Mouse (Mus musculus) T-helper 2 cell (primary cell): ENCODE measurements around the gene Tac4.

Experiments
- in situ Hi-C: fragments of 300-600 bp; cut with MboI, MseI; formaldehyde crosslinking; loops from one replicate; pipeline ENCODE4 v1.15.1; 2025; ENCODE audit warnings: high pct_unique_total_duplicates

The Tac4 gene

DNA sequence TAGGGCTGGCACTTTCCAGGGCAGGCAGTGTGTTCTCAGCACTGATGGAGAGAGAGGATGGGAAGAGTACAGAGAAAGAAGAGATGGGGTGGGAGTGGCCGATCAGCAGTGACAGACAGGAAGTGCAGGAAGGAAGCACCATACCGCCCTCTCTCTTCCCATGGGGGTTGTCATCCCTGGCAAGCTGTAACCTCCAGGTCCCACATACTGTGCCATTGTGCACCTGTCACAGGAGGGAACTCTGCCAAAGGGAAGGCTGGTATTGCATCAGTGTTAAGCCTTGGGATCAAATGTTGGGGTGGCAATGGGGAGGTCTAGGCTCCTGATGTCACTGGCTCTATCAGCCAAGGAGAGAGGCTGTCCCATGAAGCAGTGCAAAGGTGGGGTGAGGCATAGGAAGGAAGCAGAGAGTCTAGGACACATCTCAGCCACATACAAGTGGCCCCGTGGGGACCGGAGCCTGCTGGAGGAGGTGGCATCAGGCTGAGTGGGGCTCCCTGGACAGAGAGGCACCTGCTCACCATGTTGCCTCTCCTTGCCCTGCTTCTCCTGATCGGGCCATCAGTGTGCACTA lies at the start of gene Tac4:
Gene Tac4, plus strand, starts transcription at position 352 of the 574 bp plus-strand sequence.
- in situ Hi-C loops: no loop called here

DNA sequence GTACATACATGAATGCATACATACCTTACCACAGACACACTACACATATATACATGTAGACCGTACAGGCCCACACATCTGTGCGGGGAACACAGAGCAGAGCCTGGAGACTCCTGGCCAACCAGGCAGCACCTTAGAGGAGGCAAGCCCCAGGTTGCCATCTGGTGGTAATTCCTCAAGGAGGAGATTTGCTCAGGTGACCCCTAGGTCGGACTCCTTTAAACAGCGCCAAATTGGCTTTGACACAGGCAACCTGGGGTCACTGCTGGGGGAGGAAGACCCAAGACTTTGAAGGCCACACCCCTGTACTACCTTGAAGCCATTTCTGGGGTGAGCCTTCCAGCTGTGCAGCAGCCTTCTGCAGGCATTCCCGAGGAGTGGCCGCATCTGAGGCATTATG lies 47.7 kb upstream of the Tac4 start:
- in situ Hi-C loops: no loop called here

DNA sequence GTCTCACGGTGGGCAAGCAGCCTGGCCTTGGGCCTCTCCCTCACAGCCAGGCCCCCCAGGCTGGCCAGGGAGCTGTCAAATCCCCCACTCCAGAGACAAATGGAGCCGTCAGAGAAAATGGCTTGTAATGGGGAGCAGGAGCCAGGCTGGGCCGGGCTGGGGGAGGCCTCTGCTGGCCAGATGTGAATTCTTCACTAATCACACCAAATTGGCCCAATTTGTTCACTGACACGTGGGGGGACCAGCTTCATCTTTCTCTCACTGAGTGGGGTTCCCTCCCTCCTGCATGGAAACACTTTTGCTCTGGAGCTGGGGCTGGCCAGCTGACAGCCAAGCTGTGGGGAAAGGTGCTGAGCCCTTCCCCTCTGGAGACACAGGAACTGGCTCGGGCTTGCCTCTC lies 47.0 kb upstream of the Tac4 start:
- in situ Hi-C loops: no loop called here

DNA sequence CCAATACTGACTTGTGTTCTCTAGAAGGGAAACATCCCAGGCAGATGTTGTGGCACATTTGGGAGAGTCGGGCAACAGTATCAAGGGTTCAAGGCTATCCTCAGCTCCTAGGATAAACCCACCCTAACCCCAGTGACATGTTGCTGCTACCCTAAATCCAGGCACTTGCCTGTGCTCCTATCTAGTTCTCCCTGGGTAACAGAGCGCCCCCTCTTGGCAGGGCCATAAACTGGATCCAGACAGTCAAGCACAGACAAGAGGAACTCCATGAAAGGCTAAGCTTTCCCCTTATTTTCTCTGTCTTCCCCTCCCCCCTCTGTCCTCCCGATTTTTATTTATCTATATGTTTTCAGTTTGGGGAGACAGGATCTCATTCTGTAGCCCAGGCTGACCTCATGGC lies 45.1 kb upstream of the Tac4 start:
- in situ Hi-C loops: no loop called here

DNA sequence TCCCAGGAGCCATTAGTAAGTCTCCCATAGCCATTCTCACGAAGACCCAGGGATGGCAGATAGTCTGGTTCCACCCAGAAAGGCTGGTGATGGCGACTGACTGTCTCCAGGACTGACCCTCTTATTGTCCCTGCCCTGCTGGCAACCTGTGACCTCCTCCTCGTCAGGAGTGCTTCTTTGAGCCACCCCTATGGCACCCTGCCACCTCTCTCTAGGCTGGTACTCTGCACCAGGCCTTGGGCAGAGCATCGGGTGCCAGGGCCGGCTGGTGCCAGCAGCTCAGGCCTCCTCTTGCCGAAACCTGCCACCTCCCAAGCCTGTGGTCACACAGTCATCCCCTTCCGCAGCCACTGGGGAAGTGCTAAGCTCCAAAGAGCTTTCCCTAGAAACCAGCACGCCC lies 42.2 kb upstream of the Tac4 start:
- in situ Hi-C loops: no loop called here

DNA sequence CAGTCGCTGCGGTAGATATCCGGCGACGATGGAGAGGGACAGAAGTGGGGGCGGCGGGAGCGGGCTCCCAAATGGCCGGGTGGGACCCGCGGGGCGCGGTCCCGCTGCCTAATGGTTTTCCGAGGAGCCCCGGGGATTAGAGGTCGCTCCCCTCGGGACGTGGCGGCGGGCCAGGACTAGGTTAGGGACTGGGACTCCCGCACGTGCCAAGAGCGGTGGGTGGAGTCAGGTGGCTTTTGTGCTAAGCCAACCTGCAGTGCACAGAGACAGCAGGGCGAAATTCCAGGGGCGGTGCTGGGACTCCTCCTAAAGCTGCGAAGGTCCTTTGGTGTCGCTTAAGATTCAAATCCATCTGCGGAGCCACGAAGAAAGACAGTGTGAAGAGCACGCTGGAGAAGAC lies 37.9 kb upstream of the Tac4 start:
- in situ Hi-C loops: no loop called here

DNA sequence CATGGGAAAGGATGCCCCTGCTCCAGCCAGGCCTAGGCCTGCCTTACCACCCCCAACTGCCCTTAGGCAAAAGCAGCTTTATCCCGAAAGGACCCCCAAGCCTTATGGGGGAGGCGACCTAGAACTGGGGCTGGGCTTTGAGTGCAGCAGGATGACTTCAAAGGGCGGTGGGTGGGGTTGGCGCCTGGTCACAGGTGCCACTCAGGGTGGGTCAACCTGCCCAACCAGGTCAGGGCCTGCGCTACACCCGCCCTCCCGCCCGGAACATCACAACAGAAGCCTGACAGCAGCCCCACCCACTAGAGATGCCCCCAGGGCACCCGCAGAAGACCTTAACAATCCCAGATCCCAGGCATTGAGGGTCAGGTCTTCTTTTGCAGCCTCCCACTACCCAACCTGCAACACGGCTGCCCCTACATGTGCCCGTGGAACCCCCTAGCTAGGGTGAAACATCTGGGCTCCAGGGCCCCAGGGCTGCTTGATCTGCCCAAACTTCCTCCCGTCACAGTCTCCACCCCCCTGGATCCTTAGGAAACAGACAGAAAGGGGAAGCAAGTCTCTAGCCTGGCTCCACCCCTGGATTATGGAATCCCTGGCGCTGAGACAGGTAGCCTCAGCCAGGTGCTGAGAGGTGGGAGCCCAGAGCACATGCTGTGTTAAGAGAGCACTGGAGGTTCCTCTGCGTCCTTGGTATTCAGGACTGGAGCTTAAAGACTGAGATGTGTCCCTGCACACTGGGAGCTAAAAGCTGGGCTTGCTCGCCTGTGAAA lies 37.0 kb upstream of the Tac4 start:
- in situ Hi-C loops: no loop called here

DNA sequence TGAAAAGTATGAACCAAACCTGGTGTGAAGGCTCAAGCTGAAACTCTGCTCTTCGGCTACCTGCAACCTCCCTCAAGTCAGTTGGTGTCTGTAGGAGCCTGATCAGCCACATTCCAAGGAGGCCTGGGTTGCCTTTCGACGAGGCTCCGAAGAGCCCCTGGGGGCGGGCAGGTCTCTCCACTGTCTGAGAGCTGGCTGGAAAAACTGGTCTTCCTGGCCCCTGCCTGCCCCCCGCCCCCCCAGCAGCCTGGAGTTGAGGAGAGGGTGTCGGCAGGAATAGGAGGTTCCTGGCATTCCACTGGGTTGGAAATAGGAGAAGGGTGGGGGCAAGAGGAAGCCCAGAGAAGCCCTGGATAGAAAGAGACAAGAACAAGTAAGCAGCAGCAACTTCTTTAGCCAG lies 35.9 kb upstream of the Tac4 start:
- in situ Hi-C loops: no loop called here

DNA sequence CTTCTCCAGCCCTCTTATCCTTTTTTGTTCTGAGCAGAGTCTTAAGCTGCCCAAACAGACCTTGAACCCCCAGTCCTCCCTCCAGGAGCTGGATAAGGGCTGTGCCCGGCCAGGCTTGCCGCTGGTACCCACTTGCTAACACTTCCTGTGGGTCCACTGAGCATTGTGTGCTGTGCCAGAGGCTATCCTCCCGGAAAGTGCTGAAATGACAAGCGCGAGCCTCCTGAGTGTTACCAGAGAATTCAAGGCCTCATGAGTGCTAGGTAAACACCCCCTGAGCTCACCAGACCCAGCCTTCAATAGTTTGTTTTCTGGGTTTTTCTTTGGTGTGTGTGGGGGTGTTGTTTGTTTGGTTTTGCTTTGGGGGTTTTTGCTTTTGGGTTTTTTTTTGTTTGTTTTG lies 33.9 kb upstream of the Tac4 start:
- in situ Hi-C loops: no loop called here

DNA sequence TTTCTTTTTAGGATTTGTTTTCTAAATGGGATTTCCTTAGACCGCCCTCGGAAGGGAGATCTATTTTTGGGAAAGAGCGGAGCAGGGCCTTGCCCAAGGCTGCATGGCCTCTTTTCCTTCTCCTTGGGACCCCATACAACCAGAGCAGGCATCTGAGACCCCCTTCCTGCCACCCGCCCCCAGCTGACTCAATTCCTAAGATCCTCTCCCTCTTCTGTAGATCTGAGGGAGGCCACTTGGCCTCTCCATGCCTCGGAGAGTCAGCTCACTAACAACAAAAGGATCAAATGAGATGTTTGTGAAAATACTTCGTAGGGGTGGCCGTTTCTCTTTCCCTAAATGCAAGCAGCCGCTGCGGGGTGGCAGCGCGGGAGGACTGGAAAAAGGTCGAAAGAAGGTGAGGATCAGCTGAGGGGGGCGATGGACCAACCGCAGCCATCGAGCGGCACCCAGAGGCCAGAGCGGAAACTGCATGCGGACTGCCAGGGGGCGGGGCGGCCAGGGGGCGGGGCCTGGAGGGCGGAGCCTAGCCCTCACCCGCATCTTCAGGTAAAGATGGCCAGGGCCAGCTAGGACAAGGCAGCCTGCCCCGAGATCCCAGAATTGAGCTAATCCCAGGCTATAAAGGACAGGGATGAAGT lies 29.5 kb upstream of the Tac4 start:
- in situ Hi-C loops: no loop called here

DNA sequence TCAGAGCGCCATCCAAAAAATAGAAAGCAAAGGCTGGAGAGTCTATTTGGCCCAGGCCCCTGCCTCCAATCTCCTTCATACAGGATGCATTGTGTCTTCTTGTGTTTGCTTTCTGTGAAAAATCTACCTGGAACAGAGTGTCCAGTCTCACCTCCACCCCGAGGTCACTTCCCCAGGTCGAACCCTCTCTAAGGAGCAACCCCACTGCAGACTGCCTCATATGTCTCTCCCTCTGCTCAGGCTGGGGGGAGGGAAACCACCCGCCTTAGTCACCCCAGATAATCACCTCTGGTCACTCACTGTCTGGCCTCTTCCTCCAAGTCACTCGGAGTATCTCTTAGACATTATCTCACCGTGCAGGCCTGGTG lies 29.0 kb upstream of the Tac4 start:
- in situ Hi-C loops: no loop called here

DNA sequence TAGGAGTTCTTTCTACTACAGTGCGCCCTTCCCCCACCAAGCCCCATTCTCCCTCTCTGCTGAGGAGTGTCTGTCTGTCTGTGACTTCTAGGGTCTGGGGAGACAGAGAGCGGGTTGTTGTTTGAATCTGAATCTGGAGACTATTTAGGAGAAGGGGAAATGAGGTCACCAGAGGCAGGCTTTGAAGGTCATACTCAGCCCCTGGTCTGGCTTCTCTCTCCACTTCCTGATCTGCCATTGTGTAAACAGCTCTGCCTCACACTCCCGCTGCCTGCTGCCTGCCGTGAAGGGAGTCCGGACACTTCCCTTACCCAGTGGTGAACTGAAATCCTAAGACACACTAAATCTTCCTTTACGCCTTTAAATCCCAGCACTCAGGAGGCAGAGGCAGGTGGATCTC lies 22.9 kb upstream of the Tac4 start:
- in situ Hi-C loops: no loop called here

DNA sequence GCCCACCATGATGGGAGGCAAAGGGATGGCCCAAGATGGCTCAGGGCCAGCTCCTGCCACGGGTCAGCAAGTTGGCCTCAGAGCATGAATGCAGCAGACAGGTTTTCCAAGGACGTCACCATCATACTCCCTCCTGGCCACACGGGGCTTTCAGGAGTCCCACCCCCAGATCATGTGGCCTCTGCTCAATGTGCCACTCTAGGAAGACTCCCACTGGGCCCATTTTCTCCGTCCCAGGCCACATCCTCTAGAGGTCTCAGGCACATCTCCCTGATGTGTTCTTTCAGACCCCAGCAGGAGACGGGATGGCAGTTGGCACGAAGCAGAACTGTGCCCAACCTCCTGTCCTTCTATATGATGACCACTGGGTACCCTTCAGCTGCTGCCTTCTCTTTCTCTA lies 18.7 kb upstream of the Tac4 start:
- in situ Hi-C loops: loop anchor here (5.0 kb wide), 1 partner anchor 120 kb away; the partner anchor contains the start of gene Dlx3

DNA sequence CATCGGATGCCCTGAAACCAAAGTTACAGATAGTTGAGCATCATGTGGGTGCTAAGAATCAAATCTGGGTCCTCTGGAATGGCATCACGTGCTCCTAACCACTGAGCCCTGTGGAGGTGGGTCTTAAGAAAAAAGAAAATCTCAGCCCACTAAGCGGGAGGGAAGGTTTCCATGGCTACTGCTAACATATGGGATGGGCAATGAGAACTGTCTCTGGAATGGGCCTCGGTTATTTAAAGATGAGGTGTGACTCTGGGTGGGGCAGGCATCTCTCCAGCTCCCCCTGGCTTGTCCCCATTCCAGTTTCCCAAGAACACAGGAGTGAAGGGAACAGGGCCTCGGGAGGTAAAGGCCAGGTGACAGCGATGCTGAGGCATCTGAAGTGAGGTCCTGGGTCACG lies 15.9 kb upstream of the Tac4 start:
- in situ Hi-C loops: no loop called here

DNA sequence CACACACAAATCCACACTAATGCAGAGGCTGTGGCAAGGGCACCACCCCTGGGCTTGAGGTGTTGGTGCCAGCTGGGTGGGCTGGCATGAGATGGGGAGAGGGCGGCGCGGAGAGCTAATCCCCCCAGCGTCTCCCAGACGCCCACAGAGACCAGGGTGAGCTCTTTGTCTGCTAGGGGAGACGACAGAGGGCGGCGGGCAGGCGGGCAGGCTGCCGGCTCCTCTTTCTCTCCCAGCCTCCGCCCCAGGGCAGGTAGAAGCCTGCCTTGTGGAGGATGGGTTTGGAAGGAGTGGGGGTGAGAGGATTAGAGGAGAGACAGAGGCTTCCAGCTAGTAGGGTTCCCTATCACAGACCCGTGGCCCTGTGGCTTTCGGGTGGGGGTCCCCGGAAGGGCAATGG lies 14.3 kb upstream of the Tac4 start:
- in situ Hi-C loops: no loop called here

DNA sequence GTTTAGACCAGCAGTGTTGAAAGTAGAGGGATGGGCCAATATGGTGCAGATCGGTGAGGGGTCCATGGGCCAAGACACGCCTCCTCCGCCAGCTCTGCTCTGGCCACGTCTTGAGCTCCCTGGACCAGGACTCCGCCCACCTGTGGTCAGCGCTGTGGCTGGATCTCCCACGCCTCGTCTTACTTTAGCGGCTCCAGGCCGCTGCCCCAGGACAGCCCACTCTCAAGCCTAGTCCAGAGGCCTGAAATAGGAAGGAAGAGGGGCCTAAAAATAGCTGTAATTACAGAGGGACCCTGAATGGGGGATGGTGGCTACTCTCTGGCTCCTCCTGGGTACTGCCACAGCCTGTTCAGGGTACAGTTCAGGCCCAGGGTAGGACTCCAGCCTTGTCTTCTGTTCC lies 11.2 kb upstream of the Tac4 start:
- in situ Hi-C loops: no loop called here

DNA sequence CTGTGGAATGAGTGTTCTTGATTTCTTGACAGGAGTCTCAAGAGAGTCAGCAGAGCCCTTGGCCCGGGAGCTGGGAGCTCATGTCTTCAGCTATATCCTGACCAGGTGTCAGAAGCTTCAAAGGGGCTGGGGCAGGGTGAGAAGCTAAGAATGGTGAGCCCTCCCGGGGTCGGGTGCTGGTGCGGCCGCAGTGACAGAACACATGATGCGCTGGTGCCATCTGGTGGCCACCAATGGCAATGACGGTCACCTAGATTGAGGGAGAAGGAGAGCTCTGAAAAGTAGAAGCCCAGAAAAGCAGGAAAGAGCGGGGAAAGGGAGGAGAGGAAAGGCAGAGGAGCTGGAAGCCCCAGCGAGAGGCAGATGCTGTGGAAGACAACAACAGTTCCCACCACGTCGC lies 10.0 kb upstream of the Tac4 start:
- in situ Hi-C loops: no loop called here

DNA sequence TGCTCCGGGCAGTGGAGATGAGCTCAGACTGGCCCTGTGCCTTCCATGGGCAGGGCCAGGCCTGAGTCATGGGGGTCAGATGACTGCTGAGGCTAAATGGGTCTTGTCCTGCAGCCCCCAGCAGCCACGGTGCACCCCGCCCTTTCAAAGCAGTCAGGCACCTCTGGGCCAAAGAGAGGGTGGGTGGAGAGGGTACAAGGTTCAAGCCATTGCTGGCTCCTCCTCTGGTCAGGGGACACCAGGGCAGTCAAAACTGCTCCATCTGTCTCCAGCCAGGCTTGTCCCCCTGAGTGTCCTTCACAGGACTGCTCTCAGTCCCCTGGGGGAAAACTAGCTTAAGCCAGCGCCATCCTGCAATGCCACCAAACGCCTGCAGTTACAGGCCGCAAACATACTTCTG lies 9.2 kb upstream of the Tac4 start:
- in situ Hi-C loops: no loop called here

DNA sequence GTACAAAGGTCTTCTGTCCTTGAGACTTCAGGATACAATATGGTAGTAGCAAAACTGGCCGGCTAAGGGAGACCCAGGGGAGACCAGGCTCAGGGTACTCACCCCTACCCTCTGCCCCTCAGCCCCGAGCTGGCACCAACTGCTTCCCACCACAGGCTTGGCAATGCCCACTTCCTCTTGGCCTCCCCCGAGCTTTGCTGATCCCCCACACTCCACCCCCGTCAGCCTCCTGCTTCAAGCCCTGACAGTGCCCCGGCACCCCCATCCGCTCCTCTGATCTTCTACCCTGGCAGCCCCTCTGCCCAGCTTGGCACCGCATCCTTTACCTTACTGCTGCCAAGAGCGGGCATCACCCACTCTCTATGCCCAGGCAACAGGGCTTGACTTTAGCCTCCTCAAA lies 7.2 kb upstream of the Tac4 start:
- in situ Hi-C loops: no loop called here

DNA sequence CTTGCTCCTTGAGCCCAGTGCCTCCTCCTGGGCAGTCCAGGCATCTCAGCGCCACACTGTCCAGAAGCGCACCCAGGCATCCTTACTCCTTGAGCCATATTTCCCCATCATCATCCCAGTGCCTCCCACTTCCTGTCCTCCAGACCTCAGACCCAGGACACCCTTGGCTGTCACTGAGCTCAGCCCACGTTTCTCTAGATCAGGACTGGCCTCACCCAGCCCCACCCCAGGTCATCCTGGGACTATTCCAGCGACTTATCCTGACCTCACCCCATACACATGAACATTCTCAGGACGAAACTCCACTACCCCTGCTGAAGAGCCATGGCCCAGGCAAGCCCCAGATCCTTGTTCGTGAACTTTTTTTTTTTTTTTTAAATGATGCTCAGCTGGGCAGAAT lies 5.6 kb upstream of the Tac4 start:
- in situ Hi-C loops: loop anchor here (5.0 kb wide), 1 partner anchor 267 kb away; no protein-coding TSS in a partner anchor

DNA sequence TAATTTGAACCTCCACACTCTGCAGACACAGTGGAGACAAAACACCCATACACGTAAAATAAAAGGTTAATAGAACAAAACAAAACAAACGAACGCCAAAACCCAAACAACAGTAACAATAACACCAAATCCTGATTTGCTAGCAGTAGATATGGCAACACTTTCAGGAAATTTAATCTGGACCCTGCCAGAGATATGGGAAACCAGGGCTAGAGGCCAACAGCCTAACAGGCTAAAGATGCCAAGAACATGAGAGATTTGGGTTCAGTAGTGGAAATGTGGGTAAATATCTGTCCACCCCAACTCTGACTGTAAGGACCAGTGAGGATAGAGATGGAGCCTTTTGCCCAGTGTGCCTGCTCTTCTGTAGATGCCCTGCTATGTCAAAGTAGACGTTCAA lies 3.4 kb upstream of the Tac4 start:
- in situ Hi-C loops: loop anchor here (5.0 kb wide), 1 partner anchor 264 kb away; no protein-coding TSS in a partner anchor

DNA sequence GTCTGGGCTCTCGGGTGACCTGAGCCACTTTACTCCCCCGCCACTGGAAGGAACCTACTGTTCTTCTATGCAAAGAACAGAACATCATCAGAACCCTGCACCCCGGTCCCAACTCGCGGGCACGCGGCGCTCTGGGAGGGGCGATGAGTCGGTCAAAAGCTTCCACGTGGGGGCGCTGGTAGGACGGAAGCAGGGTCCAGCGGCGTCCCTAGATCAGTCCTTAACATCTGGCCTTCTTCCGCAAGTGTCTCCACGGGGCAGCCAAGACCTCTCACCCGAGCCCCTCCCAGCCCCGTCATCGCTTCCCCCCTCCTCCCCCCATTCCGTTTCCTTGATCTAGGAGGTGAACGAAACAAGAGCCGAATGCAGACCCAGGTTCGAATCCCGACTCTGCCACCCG lies 2.8 kb upstream of the Tac4 start:
- in situ Hi-C loops: loop anchor here (5.0 kb wide), 1 partner anchor 264 kb away; no protein-coding TSS in a partner anchor
